Mouse (Mus musculus) intestine, embryonic 16.5 days (tissue): ENCODE data around the gene Chaf1b. TPM values are rescaled to one million over a fixed set of nuclear protein-coding genes. Genes with fewer than 3 reads are reported as not detected.

Experiments used
- ATAC-seq: fragments of 200-750 bp; cut with Nextera tagmentation; 2 replicates; pipeline ENCODE4 v1.8.0; 2017; ENCODE audit warnings: moderate TSS enrichment, moderate library complexity
- H3K27ac ChIP-seq: fragments of 300-500 bp; sonication (generic); 2 replicates; pipeline ENCODE4 v1.5.1; 2014; ENCODE audit warnings: mild to moderate bottlenecking, low read length
- H3K27me3 ChIP-seq: fragments of 300-500 bp; sonication (generic); replicated peaks from 2 replicates; pipeline ENCODE4 v1.6.1; 2014; ENCODE audit warnings: low read length, control low read depth, mixed read lengths; ENCODE audit not compliant: control insufficient read depth, insufficient read depth
- H3K36me3 ChIP-seq: fragments of 300-500 bp; sonication (generic); 2 replicates; pipeline ENCODE4 v1.6.1; 2014; ENCODE audit warnings: low read length, control low read depth; ENCODE audit not compliant: control insufficient read depth, insufficient read depth
- H3K4me1 ChIP-seq: fragments of 300-500 bp; sonication (generic); 2 replicates; pipeline ENCODE4 v1.6.1; 2014; ENCODE audit warnings: low read length, control low read depth, mixed read lengths; ENCODE audit not compliant: control insufficient read depth, insufficient read depth
- H3K4me2 ChIP-seq: fragments of 300-500 bp; sonication (generic); 2 replicates; pipeline ENCODE4 v1.6.1; 2014; ENCODE audit warnings: low read depth, low read length, control low read depth
- H3K4me3 ChIP-seq: fragments of 300-500 bp; sonication (generic); 2 replicates; pipeline ENCODE4 v1.5.1; 2014; ENCODE audit warnings: mild to moderate bottlenecking, low read length
- H3K9ac ChIP-seq: fragments of 300-500 bp; sonication (generic); 2 replicates; pipeline ENCODE4 v1.6.1; 2014; ENCODE audit warnings: low read depth, low read length
- H3K9me3 ChIP-seq: fragments of 300-500 bp; sonication (generic); 2 replicates; pipeline ENCODE4 v1.6.1; 2016; ENCODE audit warnings: low read length, control low read depth; ENCODE audit not compliant: control insufficient read depth
- WGBS: fragments of 180-500 bp; shearing (Covaris S2); extraction: QIAGEN DNeasy Blood & Tissue Kit; methylation state at CpG from one replicate; pipeline ENCODE4 v1.1.7; 2014; 5-methylcytosine and 5-hydroxymethylcytosine counted together
- polyA plus RNA-seq: library from polyadenylated mRNA; unstranded; fragments of >200 nt; fragmentation: Nextera tagmentation; extraction: Ambion mirVana; gene quantifications from 2 replicates; pipeline ENCODE4 v1.2.1, GENCODE M21; 2015

Gene Chaf1b
- 45.1 and 53.5 TPM in 2 replicates for polyA plus RNA-seq

DNA sequence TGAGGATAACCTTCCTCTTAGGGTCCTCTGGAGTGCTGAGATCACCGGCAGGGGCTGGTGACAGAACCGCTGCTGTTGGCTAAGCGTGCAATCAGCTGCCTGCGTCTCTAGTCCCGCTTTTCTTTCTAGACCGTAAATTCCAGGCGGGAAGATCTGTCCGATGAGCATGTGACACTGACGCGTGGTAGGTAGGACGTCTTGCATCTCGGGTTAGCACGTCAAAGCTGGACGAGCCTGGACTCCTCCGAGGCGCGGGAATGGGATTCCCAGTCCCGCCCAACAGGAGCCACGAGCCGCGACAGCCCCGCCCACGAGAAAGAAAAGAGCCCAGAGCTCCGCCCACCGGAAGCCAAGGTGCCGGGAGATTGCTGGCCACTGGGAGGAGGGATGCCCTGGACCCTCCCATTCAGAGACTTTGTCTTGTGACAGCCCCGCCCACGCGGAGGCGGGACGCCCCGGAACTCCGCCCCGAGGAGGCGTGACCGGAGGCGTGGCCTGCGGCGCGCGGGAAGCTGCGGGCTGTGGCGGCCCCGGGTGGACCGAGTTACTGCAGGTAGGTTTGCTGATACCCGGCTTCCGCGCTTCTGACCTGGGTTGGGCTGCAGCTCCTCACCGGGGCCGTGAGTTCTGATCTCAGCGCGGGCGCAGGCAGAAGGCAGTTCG is at the start of gene Chaf1b:
Gene Chaf1b (plus strand): TSS at position 479 of the 663 bp plus-strand sequence.
- no peaks in the 10 kb centered on the region for H3K36me3 ChIP-seq
- no peaks in the 10 kb centered on the region for H3K9me3 ChIP-seq
- H3K9ac ChIP-seq: peak within 1 kb of the TSS; percentile 79
- peaks cover 9% of the 10 kb centered on the region; the same call in 1 of the 2 replicates for H3K4me1 ChIP-seq
- H3K27me3 ChIP-seq: no peaks in the 10 kb centered on the region
- peak within 1 kb of the TSS; percentile 74 for H3K4me2 ChIP-seq
- WGBS: under 1% methylated on average over 54 of the region's 54 CpGs
- ATAC-seq: peak; percentile 91
- no peak within 1 kb of the TSS for H3K27ac ChIP-seq
- H3K4me3 ChIP-seq: peak within 1 kb of the TSS; percentile 78

DNA sequence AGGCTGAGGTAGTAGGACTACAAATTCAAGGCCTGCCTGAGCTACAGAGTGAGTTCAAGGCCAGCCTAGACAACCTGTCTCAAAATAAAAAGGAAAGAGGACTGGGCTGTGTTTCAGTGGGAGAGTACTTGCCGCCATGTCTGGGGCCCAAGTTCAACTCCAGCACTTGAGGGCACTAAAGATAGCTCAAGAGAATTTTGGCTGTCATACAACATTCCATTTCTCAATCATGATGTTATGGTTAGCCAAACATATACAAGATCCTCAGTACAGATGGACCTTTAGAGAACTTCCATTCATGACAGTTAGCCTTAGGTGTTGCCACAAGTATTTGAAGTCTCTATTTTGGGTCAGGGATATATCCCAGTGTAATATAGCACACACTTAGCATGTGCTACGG is 49.6 kb upstream of the Chaf1b start:
- Histone ChIP-seq H3K9me3 (no peaks in the 10 kb centered on the region), H3K4me2 (no peak overlapping the region; the same call in 1 of the 2 replicates), H3K27ac (no peak overlapping the region), H3K36me3 (no peaks in the 10 kb centered on the region), H3K27me3 (no peaks in the 10 kb centered on the region), H3K4me3 (no peak overlapping the region), H3K4me1 (peaks cover 17% of the 10 kb centered on the region), H3K9ac (no peak overlapping the region)
- no peak for ATAC-seq
- WGBS: 87% methylated on average over 2 of the region's 2 CpGs

DNA sequence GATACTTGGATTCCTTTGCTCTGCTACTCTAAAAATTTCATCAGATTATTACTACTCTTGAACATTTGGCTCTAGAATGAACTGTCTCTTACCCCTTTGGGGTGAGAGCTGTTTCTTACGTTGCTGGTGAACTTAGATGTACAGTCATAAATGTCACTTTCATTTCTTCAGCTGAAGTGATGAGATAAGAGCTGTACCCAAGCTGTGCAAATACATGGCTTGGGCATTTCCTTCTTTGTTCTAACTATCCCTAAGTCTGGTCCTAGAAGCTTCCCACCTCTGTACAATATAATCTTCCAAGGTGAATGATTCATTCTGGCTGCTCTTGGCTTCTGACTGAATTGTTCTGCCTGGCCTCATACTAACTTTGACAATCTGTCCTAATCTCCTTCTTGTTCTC is 44.7 kb upstream of the Chaf1b start:
- no peaks in the 10 kb centered on the region for H3K27me3 ChIP-seq
- H3K27ac ChIP-seq: no peak overlapping the region
- peaks cover 7% of the 10 kb centered on the region for H3K4me1 ChIP-seq
- 62% methylated on average over 1 of the region's 1 CpGs for WGBS
- no peaks in the 10 kb centered on the region for H3K36me3 ChIP-seq
- no peaks in the 10 kb centered on the region for H3K9me3 ChIP-seq
- no peak overlapping the region for H3K9ac ChIP-seq
- ATAC-seq: no peak
- no peak overlapping the region for H3K4me2 ChIP-seq
- H3K4me3 ChIP-seq: no peak overlapping the region

DNA sequence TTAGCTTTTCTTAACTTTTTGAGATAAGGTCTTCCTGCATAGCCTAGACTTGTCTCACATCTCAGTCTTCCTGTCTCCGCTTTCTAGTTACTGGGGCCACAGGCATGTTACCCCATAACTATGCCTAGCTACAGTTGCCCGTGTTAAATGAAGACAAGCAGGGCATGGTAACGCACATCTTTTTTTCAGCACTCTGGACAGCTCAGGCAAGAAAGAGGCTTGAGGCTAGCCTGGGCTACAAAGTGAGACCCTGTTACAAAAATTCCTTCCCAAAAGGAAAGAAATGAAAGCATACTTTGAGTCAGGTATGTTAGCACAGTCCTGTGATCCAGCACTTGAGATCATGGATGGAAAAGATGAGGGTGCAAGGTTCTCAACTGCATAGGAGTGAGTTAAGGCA is 33.2 kb upstream of the Chaf1b start:
- no peak overlapping the region for H3K9ac ChIP-seq
- no peak overlapping the region for H3K27ac ChIP-seq
- no peaks in the 10 kb centered on the region for H3K27me3 ChIP-seq
- ATAC-seq: no peak
- H3K36me3 ChIP-seq: peaks cover 27% of the 10 kb centered on the region
- no peaks in the 10 kb centered on the region for H3K9me3 ChIP-seq
- H3K4me3 ChIP-seq: no peak overlapping the region
- H3K4me2 ChIP-seq: no peak overlapping the region
- H3K4me1 ChIP-seq: no peaks in the 10 kb centered on the region
- 96% methylated on average over 3 of the region's 3 CpGs for WGBS

DNA sequence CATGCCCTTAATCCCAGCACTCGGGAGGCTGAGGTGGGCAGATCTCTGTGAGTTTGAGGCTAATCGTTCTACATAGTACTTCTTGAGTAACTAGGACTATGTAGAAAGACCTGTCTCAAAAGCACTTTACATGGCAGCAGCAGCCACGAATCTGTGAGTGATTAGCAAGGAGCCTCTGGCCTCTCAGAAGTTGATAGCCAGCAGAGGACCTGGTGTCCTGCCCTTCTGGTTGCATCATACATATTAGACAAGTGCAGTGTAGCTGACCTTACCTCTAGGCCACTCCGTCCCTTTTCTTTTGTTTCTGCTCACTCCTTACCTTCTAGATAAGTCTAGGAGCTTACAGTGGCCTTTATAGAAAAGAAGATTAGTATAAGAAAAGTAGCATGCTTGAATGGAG is 23.7 kb upstream of the Chaf1b start:
- no peaks in the 10 kb centered on the region for H3K27me3 ChIP-seq
- H3K36me3 ChIP-seq: peaks cover 23% of the 10 kb centered on the region
- H3K27ac ChIP-seq: no peak overlapping the region
- WGBS: 87% methylated on average over 4 of the region's 4 CpGs
- no peak overlapping the region for H3K9ac ChIP-seq
- no peaks in the 10 kb centered on the region for H3K4me1 ChIP-seq
- no peak for ATAC-seq
- no peak overlapping the region for H3K4me2 ChIP-seq
- H3K9me3 ChIP-seq: no peaks in the 10 kb centered on the region
- H3K4me3 ChIP-seq: no peak overlapping the region

DNA sequence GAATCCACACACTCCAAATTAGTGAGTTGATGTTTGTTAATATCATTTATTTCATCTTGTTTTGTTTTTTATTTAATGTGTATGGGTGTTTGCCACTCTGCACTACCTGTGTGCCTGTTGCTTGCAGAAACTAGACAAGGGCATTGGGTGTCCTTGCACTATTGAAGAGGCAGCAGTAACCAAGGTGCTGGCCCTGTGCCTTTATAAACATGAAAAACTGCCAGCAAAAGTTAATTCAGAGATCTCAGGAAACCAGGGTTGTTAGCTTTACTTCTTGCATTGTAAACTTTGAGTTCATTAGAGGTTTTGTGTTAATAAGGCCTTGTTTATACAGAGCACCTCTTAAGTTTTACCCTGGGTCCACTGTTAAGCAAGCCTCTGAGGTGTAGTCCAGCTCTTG is 23.0 kb upstream of the Chaf1b start:
- Histone ChIP-seq H3K4me2 (no peak overlapping the region), H3K4me1 (no peaks in the 10 kb centered on the region), H3K9ac (no peak overlapping the region), H3K27me3 (no peaks in the 10 kb centered on the region), H3K27ac (no peak overlapping the region), H3K9me3 (no peaks in the 10 kb centered on the region), H3K36me3 (peaks cover 26% of the 10 kb centered on the region; the same call in 1 of the 2 replicates), H3K4me3 (no peak overlapping the region)
- ATAC-seq: no peak

DNA sequence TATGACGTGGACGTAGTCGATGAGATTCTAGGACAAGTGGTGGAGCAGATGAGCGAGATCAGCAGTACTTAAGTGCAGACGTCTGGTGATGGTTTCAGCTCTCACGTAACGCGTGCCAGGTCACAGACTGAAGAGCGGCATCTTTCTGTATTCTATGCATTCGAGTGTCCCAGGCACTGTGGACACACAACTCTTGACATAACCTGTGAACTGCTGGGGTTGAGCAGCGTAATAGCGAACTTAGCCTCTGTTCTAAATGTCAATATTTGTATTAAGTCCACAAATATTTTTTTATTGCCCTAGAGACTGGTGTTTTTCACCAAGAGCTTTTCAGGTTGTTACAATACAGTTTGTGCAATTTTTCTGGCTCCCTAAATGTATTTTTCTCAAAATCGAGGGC is 8.9 kb upstream of the Chaf1b start:
- ATAC-seq: no peak
- H3K4me2 ChIP-seq: no peak overlapping the region
- H3K27ac ChIP-seq: no peak overlapping the region
- no peaks in the 10 kb centered on the region for H3K4me1 ChIP-seq
- H3K9me3 ChIP-seq: no peaks in the 10 kb centered on the region
- 78% methylated on average over 13 of the region's 13 CpGs for WGBS
- no peaks in the 10 kb centered on the region for H3K27me3 ChIP-seq
- H3K36me3 ChIP-seq: peaks cover 13% of the 10 kb centered on the region
- no peak overlapping the region for H3K9ac ChIP-seq
- H3K4me3 ChIP-seq: no peak overlapping the region

DNA sequence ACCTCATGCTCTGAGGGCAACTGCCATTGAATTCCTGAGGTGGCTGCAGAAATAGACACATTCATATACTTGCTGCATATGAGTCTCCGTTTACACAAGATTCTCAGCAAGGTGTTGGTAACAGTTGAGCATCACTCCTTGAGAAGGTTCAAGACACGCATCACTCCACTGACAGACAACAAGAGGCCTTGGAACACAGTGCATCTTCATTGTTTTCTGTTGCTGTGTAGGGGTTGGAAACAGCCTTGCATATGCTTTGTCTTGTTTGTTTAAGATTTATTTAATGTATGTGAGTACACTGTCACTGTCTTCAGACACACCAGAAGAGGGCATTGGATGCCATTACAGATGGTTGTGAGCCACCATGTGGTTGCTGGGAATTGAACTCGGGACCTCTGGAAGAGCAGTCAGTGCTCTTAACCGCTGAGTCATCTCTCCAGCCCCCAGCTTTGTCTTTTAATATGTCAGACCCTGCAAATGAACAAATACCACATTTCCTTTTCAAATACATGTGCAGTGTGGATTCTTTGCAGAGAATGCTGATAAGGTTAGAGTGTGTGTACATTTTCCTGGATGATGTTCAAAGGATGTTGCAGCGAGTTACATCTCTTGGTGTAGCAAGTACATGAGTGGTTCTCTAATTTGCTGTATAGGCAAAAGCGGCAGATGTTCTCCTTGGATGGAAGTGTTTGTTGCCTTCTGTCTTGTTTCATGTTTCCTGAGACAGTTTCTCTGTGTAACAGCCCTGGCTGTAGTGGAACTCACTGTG is 5.9 kb upstream of the Chaf1b start:
- WGBS: 87% methylated on average over 6 of the region's 6 CpGs

DNA sequence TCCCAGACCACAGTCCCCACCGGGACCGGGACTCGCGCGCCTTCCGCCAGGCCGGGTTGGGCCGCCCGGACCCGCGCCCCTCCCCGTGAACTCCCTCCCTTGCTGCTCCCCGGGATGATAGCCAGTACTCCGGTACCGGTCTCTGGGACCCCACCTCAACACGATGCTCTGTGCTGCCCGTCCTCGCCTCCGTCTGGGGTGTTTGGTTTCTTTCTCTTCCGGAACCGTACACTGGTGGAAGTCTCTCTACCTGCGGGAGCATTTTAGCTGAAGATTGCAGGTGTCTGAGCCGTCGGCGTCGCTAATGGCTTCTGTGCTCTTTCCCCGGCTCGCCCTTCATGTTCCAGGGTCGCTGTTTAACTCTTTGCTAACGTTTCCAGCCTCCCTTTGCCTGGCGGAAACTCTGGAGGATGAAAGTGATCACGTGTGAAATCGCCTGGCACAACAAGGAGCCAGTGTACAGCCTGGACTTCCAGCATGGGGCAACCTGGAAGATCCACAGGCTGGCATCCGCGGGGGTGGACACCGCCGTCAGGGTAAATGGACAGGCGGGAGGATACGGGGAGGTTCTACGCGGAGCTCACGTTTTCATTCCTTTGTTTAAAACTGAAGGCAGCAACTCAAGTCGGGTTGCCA is 503 bp downstream of the Chaf1b start:
- WGBS: under 1% methylated on average over 43 of the region's 43 CpGs
- Histone ChIP-seq H3K36me3 (no peaks in the 10 kb centered on the region), H3K4me1 (peaks cover 9% of the 10 kb centered on the region; the same call in 1 of the 2 replicates), H3K9me3 (no peaks in the 10 kb centered on the region), H3K27ac (no peak overlapping the region), H3K4me2 (peak overlapping the region; percentile 74), H3K4me3 (peak overlapping the region; percentile 78), H3K9ac (peak overlapping the region; percentile 79), H3K27me3 (no peaks in the 10 kb centered on the region)
- peak; percentile 25 for ATAC-seq

More for the DNA sequence above, 5.9 kb upstream of the Chaf1b start:
- Histone ChIP-seq H3K4me1 (no peaks in the 10 kb centered on the region), H3K36me3 (peaks cover 3% of the 10 kb centered on the region; the same call in 1 of the 2 replicates), H3K4me2 (no peak overlapping the region), H3K9ac (no peak overlapping the region), H3K27ac (no peak overlapping the region), H3K27me3 (no peaks in the 10 kb centered on the region), H3K4me3 (no peak overlapping the region), H3K9me3 (no peaks in the 10 kb centered on the region)
- ATAC-seq: no peak
